Mouse (Mus musculus) gonadal fat pad, adult 2 months (tissue): Measurements from ENCODE around the gene Zscan22. TPM values are rescaled to one million over a fixed set of nuclear protein-coding genes. Genes with fewer than 3 reads are reported as not detected.
"Not testable (repeated sequence)": the region's sequence is repeated elsewhere in the genome, so short reads cannot be mapped to it uniquely, and the experiment has no call there.

Experiments used
- DNase-seq: peaks from one replicate; pipeline ENCODE4 v3.0.0-alpha.2; 2012; ENCODE audit warnings: low read depth
- polyA plus RNA-seq: library from polyadenylated mRNA; depleted of rRNA; stranded (reverse); fragments of >200 nt; gene quantifications from 2 replicates; pipeline ENCODE4 v1.2.3, GENCODE M21; 2012; rRNA removed

The Zscan22 gene
- 11.1 and 13.1 TPM in 2 replicates for polyA plus RNA-seq

DNA sequence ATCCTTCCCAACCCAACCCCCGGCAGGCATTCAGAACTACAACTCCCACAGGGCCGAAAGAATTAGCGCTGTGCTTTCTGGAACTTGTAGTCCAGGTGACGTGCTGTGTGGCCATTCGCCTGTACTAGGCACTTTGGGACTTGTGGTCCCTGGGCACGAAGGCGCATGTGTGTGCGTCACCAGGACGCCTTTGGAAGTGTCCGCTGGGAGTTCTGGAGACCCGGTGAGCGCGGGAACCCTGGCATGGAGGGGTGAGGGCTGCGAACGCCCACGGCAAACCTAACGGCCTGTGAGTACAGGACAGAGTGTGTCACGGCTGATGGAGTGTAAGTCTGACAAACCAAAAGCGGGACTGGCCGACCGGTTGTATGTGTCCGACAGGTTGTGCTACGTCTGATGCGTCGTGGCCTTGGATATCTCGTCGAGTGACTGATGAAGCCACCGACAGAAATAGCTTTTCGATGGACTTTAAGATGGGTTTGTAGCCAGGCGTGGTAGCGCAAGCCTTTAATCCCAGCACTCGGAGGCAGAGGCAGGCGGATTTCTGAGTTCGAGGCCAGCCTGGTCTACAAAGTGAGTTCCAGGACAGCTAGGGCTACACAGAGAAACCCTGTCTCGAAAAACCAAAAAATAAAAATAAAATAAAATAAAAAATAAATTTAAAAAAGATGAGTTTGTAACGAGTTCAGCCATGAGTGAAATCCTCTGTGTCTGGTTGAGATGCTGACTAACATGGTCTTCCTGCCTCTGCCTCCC, at the start of gene Zscan22:
TSS of gene Zscan22 (plus strand) at position 161 of the 756 bp plus-strand sequence.
- no peak for DNase-seq

GRCm38 (mm10) chr7:12874301-12874700, 23.3 kb upstream of the Zscan22 start:
- DNase-seq, result no peak

GRCm38 (mm10) chr7:12880036-12880435, 17.6 kb upstream of the Zscan22 start:
- DNase-seq, result no peak

GRCm38 (mm10) chr7:12880497-12880896, 17.1 kb upstream of the Zscan22 start:
- not testable (repeated sequence) for DNase-seq

DNA sequence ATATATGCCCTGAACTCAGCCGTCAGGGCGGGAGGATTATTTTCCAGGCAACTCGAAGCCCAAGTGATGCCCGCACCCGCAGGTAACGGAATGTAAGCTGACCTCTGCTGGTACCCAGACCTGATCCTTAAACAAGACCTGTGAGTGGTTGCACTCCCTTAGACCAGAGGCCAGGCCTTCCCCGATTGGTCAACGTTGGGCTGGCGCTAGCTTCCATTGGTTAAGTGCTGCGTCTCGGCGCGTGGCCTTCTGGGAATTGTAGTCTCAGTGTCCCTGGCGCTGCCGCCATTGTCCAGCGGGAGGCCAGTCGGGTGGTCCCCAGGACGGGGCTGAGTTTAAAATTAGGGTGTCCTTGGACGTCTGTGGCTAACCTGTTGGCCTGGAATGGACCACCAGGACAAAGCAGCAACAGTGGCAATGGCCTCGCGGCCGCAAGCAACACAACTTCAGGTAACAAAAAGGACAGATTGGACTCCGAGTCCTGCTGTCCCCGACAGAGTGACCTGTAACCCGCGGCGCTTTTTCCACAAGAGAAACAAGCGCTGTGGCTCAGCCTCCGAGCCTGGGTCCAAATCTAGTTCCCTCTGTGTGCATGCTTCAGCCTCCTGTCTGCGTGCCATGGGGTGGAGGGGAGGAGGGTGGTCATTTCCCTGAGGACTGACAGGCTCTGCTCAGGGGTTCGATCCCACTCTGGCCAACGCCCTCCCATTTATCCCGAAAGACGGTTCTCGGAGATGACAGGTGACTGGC, 16.5 kb upstream of the Zscan22 start, which contains the start of gene Zfp128:
TSS of gene Zfp128 (plus strand) at position 267 of the 750 bp plus-strand sequence.
- peak; percentile 62 for DNase-seq

DNA sequence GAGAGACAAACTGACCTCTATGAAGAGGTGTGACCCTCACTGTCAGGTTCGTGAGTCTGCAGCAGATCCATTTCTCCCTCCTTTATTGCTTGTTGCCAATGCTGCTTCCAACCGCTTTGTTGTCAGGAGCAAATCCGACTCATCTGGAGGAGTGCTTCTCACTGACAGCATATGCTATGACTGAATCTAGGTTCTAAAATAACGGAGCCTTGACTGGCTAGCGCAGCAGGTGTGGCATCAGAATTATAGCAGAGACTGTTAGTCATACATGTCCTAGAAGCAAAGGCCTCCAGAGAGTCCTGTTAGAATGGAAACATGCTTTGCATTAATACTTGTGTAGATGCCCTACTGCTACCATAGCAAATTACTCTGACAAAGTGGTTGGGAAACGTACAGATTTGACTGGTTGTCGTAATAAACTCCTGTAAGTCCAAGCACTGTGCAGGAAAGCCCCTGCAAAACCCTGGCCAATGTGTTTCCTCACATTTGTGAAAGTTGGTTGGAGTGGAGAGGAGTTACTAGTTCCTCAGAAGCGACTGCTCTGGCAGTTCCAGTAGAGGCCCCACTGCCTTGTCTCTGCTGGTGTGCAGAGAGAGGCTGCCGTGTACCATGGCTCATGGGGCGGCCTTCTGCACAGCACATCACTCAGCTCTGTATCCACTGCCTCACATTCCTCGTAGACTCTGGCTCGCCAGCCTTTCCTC, 10.9 kb upstream of the Zscan22 start:
- no peak for DNase-seq

GRCm38 (mm10) chr7:12887585-12887984, 10.0 kb upstream of the Zscan22 start:
- DNase-seq, result no peak

GRCm38 (mm10) chr7:12890928-12891327, 6.7 kb upstream of the Zscan22 start:
- no peak for DNase-seq

GRCm38 (mm10) chr7:12891334-12891733, 6.3 kb upstream of the Zscan22 start:
- DNase-seq, result no peak

- no peak for DNase-seq
These were observed 3.9 kb downstream of the Zscan22 start for GRCm38 (mm10) chr7:12901517-12901916.

DNA sequence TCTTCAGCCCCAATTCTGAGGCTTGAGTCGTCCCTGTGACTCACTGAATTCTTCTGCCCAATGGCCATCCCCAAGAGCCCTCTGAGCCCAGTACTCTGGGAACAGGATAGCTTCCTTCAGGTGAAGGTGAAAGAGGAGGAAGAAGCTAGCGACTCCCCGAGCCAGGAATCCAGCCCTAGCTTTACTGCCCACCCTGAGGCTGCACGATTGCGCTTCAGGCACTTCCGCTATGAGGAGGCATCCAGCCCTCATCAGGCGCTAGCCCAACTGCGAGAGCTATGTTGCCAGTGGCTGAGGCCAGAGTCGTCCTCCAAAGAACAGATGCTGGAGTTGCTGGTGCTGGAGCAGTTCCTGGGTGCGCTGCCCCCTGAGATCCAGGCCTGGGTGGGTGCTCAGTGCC, 6.0 kb downstream of the Zscan22 start:
- DNase-seq, result no peak

DNA sequence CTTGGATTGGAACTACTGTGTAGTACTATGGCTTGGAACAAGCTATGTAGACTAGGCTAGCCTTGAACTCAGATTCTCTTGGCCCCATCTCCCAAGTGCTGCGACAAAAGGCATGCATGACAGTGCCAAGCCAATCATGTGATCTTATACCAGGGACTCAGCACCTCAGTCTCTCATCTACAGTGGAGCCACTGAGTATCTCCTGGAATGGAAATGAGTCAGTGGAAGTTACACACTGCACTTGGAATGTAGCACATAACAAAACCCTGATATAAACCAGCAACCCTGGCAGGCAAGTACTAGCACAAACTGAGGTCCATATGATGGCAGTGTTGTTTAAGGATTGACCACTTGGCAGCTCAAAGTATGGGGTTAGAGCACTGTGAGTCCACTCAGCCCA, 7.5 kb downstream of the Zscan22 start:
- no peak for DNase-seq

- no peak for DNase-seq
These were observed 11.9 kb downstream of the Zscan22 start for GRCm38 (mm10) chr7:12909498-12909962.

DNA sequence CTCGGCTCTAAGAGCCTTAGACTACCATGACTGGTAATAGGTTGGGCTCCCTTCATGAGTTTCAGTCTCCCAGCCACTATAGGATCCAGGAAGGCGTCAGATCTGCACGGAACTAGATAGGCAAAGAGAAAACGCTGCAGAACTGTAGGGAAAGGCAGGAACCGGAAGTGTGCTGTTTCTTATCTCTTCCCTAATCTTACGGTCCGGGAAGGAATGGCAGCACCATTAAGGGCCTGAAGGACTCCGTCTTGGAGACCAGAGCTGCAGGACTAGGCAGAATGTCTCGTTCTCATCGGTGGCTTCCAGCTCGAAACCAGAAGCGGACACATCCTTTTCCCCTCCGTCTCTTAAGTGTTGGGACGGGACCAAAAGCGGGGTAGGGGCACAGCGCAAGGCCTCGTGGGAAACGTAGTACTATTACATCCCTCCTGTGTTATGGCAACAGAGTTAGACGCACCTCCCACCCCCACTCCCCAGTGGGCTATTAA, 12.6 kb downstream of the Zscan22 start:
- no peak for DNase-seq

DNA sequence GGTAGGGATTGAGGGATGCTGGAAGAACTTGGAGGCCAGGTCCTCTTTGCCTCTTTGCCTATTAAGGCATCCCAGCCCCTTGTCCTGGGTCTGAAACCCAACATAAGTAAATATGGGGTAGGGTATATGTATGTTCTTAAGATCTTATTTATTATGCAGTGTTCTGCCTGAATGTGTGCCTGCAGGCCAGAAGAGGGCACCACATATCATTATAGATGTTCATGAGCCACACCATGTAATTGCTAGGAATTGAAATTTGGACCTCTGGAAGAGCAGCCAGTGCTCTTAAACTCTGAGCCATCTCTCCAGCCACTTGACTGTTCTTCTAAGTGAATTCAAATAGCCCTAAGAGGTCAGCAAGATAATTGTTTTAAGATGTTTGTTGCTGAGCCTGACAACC, 15.9 kb downstream of the Zscan22 start:
- no peak for DNase-seq

DNA sequence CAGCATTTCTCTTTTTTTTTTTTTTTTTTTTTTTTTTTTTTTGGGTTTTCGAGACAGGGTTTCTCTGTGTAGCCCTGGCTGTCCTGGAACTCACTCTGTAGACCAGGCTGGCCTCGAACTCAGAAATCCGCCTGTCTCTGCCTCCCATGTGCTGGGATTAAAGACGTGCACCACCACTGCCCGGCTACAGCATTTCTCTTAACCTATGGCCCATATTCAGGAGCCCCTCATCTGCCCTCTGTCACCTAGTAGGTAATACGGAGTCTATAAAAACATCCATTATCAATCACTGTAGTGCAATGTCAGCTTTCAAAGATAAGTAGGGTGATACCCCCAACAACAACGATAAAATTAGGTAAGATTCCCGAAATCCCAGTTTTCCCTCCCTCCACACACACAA, 22.9 kb downstream of the Zscan22 start:
- DNase-seq, result not testable (repeated sequence)

DNA sequence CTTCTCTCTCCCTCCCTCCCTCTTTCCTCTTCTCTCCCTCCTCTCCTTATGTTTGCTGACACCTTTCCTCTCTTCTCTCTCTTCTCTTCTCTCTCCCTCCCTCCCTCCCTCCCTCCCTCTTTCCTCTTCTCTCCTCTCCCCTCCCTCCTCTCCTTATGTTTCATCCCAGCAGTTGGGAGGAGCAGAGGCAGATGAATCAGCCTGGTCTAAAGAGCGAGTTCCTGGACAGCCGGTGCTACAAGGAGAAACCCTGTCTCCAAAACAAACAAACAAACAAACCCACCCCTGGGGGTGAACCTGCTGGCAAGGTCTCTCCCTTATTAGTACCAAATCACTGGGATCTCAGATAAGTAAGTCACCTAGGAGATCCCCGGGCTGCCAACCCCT, 23.7 kb downstream of the Zscan22 start:
- no peak for DNase-seq

- DNase-seq, result no peak
These were observed 24.3 kb downstream of the Zscan22 start, which contains the start of gene Rps5 for GRCm38 (mm10) chr7:12921705-12922465. Gene Rps5 (plus strand): TSS chr7:12922290.

- no peak for DNase-seq
These were observed 25.1 kb downstream of the Zscan22 start for GRCm38 (mm10) chr7:12922729-12923128.

DNA sequence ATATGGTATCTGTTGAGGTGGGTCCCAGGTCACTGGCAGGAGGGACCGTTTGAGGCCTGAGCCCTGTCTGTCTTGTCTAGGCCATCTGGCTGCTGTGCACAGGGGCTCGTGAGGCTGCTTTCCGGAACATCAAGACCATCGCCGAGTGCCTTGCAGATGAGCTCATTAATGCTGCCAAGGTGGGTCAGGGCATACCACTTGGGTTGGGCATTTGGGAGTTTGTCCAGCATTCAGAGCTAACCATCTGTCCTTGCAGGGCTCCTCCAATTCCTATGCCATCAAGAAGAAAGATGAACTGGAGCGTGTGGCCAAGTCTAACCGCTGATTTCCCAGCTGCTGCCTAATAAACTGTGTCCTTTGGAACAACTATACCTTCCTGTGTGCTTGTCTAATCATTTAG, 28.7 kb downstream of the Zscan22 start:
- no peak for DNase-seq

DNA sequence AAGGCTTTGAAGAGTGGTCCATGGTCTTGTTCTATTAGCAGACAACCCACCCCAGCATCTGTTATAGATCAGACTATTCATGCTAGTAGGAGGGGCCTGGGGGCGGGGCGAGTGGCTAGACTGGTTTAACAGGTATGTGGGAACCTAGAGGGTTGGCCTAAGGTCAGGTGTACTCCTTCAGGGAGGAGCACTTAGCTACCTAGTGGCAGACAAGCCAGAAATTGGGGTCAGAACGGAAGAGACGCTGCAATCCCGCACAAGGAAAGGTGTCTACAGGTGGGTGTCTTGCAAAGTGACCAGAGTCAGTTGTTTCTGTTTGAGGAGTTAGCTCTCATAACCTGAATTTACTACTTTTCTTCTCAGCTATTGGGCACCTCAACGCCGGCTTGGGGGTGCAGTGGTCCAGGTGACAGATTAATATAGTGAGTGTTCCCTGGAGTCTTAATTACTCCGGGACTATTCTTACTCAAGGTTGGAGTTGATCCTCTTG, 29.6 kb downstream of the Zscan22 start, which contains the start of gene Rnf225:
TSS of gene Rnf225 (plus strand) at position 226 of the 490 bp plus-strand sequence.
- DNase-seq, result no peak
